Mouse (Mus musculus): ENCODE measurements around the gene Dyrk4.

GRCm38 (mm10) chr6:126955734-126956133, 34.1 kb upstream of the Dyrk4 start:
- peak; percentile 93 for TF ChIP-seq CTCF (IDR thresholded peaks at IDR 0.05; ENCODE audit: low read depth)
- TF ChIP-seq EP300 (IDR thresholded peaks at IDR 0.05; ENCODE audit: low read depth) = no peak
